Mouse (Mus musculus) spleen, adult 2 months (tissue): ENCODE data around the gene Sod1. TPM values are rescaled to one million over a fixed set of nuclear protein-coding genes. Genes with fewer than 3 reads are reported as not detected.
"Not testable (repeated sequence)": the region's sequence is repeated elsewhere in the genome, so short reads cannot be mapped to it uniquely, and the experiment has no call there.

Experiments used
- DNase-seq, 2 experiments: peaks; one replicate each; pipeline versions ENCODE4 v3.0.0 to v3.0.0-alpha.2; 2012 to 2021; ENCODE audit warnings: low spot score in 2 of 2, low read depth in 1 of 2
- H3K27ac ChIP-seq: fragments of 200-500 bp; 2 replicates; pipeline ENCODE4 v1.5.1; 2012; ENCODE audit warnings: low read length, inconsistent platforms; ENCODE audit not compliant: insufficient read depth
- H3K27me3 ChIP-seq: fragments of 200-500 bp; 2 replicates; pipeline ENCODE4 v1.6.1; 2012; ENCODE audit warnings: mild to moderate bottlenecking, moderate library complexity, low read length, inconsistent platforms; ENCODE audit not compliant: control insufficient read depth, insufficient read depth
- H3K36me3 ChIP-seq: fragments of 200-500 bp; 2 replicates; pipeline ENCODE4 v1.6.1; 2012; ENCODE audit warnings: mild to moderate bottlenecking, low read length, inconsistent platforms; ENCODE audit not compliant: control insufficient read depth, insufficient read depth
- H3K4me1 ChIP-seq: fragments of 200-500 bp; 2 replicates; pipeline ENCODE4 v1.6.1; 2011; ENCODE audit warnings: inconsistent platforms; ENCODE audit not compliant: control insufficient read depth, insufficient read depth, insufficient read length
- H3K4me3 ChIP-seq: fragments of 200-500 bp; 2 replicates; pipeline ENCODE4 v1.5.1; 2011; ENCODE audit warnings: mild to moderate bottlenecking, inconsistent platforms; ENCODE audit not compliant: insufficient read depth, insufficient read length; ENCODE audit errors: extremely low read depth
- CTCF ChIP-seq: fragments of 200-500 bp; IDR thresholded peaks from 2 replicates; pipeline ENCODE4 v1.5.1; 2011; ENCODE audit warnings: mild to moderate bottlenecking, inconsistent platforms; ENCODE audit not compliant: insufficient read depth, insufficient read length, insufficient replicate concordance; ENCODE audit errors: extremely low read depth
- POLR2A ChIP-seq: fragments of 200-500 bp; IDR thresholded peaks from 2 replicates; pipeline ENCODE4 v1.6.1; 2011; ENCODE audit warnings: low read depth, low read length, inconsistent platforms
- WGBS: fragments of 180-500 bp; shearing (Covaris S2); methylation state at CpG from one replicate; pipeline ENCODE4 v1.1.7; 2018; 5-methylcytosine and 5-hydroxymethylcytosine counted together
- polyA plus RNA-seq: library from polyadenylated mRNA; depleted of rRNA; stranded (reverse); fragments of >200 nt; gene quantifications from 2 replicates; pipeline ENCODE4 v1.2.3, GENCODE M21; 2012

The Sod1 gene
- polyA plus RNA-seq, 1 experiment, result 153 TPM

DNA sequence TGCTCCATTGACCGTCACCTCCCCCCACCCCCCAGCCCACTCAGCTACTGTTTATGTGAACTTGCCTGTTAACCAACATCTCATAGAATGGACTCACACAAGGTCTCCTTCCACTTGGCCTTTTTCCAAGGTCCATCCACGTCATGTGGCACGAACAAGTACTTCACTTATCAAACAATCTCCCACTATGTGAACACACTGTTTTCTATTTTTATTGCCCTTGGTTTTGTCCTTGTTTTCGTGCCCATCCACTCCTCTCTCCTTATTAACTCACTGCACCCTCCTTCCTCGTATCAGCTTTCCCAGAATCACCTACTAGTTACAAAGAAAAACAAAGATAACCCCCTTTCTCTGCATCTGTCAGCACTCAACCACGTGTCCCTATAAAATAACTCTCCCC lies 14.1 kb downstream of the Sod1 start:
- H3K4me1 ChIP-seq, result no peaks in the 10 kb centered on the region
- no peak overlapping the region for H3K27ac ChIP-seq
- DNase-seq, result no peak

DNA sequence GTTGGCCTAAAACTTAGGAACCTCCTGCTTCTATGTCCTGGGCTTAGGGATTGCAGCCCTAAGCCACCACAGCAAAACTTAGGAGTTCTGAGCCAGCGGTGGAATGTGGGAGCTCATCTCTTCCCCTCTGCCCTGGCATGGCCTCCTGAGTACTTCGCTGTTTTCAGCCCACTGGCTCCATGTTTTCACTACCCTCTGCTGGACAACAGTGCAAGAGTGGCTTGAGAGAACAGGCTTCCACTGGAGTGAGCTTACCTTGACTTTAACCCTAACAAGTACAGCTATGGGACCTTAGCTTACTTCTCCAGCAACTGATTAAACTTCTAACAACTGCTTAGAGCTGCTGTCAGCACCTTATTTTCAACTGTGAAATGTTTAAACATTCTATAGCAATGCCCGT lies 14.6 kb downstream of the Sod1 start:
- TF ChIP-seq POLR2A (no peak), CTCF (no peak)
- no peak overlapping the region for H3K27ac ChIP-seq
- H3K4me3 ChIP-seq, result no peak overlapping the region
- 87% methylated on average over 3 of the region's 3 CpGs for WGBS
- H3K27me3 ChIP-seq, result no peaks in the 10 kb centered on the region
- no peak for DNase-seq
- H3K4me1 ChIP-seq, result no peaks in the 10 kb centered on the region
- H3K36me3 ChIP-seq, result peaks cover 9% of the 10 kb centered on the region

More for the DNA sequence above, 14.1 kb downstream of the Sod1 start:
- 77% methylated on average over 6 of the region's 6 CpGs for WGBS
- Histone ChIP-seq H3K4me3 (no peak overlapping the region), H3K27me3 (no peaks in the 10 kb centered on the region), H3K36me3 (peaks cover 12% of the 10 kb centered on the region)
- TF ChIP-seq CTCF (no peak), POLR2A (no peak)

DNA sequence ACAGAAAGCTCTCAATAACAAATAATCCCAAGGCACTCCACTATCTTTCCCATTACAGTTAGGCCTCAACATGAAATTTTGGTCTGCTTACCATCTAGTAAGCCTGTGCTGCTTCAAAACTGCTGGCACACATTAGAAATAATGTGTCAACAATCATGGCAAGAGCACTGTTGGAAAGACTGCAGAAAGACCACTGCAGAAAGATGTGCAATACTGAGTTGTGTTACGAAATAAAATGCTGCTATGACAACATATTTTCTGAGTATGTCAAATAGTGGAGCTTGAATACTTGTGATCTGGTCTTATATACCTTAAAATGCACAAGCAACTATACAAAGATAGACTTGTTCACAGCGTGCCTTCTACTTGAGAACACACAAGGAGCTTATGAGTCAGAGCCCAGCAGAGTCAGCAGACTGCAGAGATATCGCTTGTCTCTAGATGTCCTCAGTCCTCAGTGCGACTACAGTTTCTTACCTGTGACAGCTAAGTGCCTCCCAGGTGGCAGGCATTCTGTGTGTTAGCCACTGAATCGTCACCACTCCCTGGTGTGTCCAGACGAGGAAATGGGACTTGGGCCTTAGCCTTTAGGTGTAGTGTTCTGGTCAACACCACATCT lies 18.7 kb downstream of the Sod1 start:
- H3K36me3 ChIP-seq, result peaks cover 31% of the 10 kb centered on the region
- no peak overlapping the region for H3K27ac ChIP-seq
- H3K4me3 ChIP-seq, result no peak overlapping the region
- H3K4me1 ChIP-seq, result no peaks in the 10 kb centered on the region
- no peak for DNase-seq
- WGBS, result 94% methylated on average over 6 of the region's 6 CpGs
- H3K27me3 ChIP-seq, result no peaks in the 10 kb centered on the region
- TF ChIP-seq CTCF (no peak), POLR2A (no peak)

DNA sequence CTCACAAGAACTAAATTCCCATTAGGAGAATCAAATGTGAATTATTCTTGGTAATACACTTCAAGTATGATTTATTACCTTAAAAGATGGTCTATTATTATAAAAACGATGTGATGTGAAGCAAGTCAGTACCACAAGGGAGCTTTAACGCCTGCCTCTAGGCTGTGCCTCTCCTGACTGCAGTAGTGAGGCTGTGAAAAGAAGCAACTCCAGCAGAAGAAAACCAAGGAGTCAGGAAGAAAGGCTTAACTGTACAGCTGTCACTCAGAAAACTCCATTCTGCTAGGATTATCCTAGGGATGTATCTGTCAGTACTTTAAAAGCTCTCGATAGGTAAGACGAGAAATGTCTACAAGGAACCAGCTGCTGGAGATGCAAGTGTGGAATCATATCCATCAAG lies 21.3 kb downstream of the Sod1 start:
- 86% methylated on average over 4 of the region's 4 CpGs for WGBS
- H3K36me3 ChIP-seq, result peaks cover 50% of the 10 kb centered on the region
- no peak overlapping the region for H3K4me3 ChIP-seq
- H3K27me3 ChIP-seq, result no peaks in the 10 kb centered on the region
- DNase-seq, result no peak
- H3K4me1 ChIP-seq, result no peaks in the 10 kb centered on the region
- TF ChIP-seq POLR2A (no peak), CTCF (no peak)
- no peak overlapping the region for H3K27ac ChIP-seq

DNA sequence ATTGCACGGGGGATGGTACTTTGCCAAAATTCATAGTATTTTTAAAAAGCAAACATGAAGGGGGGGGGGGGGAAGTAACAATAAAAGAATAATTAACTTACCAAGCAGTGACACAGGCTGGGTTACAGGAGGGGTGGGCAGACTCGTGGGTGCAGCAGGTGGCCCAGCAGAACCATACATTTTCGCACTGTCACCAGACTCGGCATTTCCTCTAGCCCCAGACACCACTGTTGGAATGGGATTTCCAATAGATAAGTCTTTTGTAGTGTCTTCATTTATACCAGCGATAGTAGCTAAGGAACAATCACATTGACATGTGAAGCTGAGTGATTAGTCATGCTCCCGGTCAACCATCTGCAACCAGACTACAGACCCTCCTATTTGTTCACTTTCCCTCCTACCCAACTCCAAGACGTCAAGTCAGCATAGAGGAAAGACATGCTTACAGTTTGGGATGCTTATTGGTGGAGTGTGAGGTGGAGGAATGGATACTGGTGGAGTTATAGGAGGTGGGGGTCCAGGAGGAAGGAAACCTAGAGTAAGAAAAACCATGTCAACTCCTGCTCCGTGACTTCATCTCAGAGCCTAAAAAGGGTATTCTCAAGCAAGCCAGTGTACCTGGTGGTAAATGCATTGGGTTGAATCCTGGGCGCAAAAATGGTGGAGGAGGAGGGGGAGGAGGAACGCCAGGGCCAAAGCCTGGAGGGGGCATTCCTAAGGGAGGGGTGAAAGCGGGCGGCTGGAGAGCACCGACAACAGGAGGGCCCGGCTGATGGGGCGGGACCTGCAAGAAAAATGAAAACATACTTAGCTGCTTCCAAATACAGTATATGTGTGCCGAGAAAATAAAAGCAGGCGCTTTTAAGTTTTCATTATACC lies 22.1 kb downstream of the Sod1 start:
- Histone ChIP-seq H3K27me3 (no peaks in the 10 kb centered on the region), H3K27ac (no peak overlapping the region), H3K4me1 (no peaks in the 10 kb centered on the region), H3K36me3 (peaks cover 57% of the 10 kb centered on the region), H3K4me3 (no peak overlapping the region)
- no peak for DNase-seq
- WGBS, result 94% methylated on average over 17 of the region's 17 CpGs
- no peak for TF ChIP-seq POLR2A
- TF ChIP-seq CTCF, result no peak

DNA sequence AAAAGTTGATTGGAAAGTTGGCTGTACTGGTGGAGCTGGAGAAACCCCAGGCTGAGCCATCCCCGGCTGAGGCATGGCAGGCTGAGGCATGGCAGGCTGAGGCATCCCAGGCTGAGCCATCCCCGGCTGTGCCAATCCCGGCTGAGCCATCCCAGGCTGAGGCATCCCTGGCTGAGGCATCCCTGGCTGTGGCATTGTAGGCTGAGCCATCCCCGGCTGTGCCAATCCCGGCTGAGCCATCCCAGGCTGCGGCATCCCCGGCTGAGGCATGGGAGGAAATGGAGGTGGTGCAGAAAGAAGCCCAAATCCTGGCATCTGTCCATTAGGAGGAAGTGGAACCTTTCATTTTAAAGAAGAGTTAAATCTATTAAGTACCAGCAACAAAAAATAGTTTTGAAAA lies 29.5 kb downstream of the Sod1 start:
- TF ChIP-seq POLR2A, result no peak
- TF ChIP-seq CTCF, result no peak
- no peak for DNase-seq
- Histone ChIP-seq H3K36me3 (peaks cover 46% of the 10 kb centered on the region), H3K27ac (no peak overlapping the region), H3K27me3 (no peaks in the 10 kb centered on the region), H3K4me3 (no peak overlapping the region), H3K4me1 (no peaks in the 10 kb centered on the region)
- 90% methylated on average over 7 of the region's 7 CpGs for WGBS

DNA sequence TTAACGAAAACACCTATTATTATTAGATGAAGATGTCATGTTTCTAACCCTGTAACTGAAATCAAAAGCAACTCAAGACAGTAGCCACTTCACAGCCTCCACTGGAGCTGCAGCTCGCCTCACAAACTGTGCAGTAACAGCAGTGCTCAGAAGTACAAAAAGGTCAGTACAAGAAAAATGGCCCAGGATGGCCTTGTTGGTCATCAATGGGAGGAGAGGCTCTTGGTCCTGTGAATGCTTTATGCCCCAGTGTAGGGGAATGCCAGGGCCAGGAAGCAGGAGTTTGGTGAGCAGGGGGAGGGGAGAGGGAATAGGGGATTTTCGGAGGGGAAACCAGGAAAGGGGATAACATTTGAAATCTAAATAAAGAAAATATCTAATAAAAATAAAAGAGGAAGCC lies 30.7 kb downstream of the Sod1 start:
- not testable (repeated sequence) for DNase-seq, H3K27me3 ChIP-seq, H3K4me1 ChIP-seq, H3K4me3 ChIP-seq, H3K27ac ChIP-seq
- H3K36me3 ChIP-seq, result peaks cover 38% of the 10 kb centered on the region
- 86% methylated on average over 3 of the region's 3 CpGs for WGBS
